Mouse (Mus musculus) retina, embryonic 14.5 days (tissue): ENCODE measurements at regions not wholly inside any gene's neighbourhood (a gene's known extent, or its start where the extent isn't known, plus 50 kb on each side); places are given as distances from the start of the nearest gene placed in this dataset.

Experiments
- DNase-seq: peaks from one replicate; pipeline ENCODE4 v3.0.0-alpha.2; 2015; ENCODE audit warnings: low spot score

GRCm38 (mm10) chr3:71590840-71591239 lies 1376.8 kb downstream of the Sis start:
- no peak for DNase-seq

DNA sequence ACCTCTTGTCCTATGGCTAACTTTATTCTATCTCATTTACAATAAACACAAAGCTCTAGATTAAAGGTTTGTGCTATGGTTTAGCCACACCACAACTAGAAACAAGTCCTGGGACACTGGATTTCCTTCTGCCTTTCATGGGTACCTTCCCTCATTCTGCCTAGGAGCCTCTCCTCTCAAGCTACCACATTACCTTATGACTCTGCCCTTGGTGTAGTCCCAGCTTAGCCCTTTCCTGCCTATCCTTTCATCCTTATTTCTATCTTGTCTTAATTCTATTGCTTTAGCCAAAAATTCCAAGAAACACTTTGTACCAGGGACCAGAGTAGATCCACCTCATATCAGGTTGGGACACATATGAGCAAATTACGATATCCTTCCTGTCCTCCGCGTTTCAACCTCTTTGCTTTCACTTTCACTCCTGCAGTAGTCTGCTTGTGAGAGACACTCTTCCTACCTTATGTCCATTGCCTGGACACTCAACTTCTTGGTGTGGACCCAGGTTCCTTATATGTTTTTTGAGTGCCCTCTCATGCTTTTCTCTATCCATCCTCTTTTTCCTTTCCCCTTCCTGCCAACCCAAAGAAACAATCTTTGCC lies 1403.7 kb downstream of the Sis start:
- no peak for DNase-seq

- DNase-seq, result no peak
Measured at GRCm38 (mm10) chr3:71562901-71563300, 1404.8 kb downstream of the Sis start.

GRCm38 (mm10) chr3:71545821-71546220 lies 1421.8 kb downstream of the Sis start:
- DNase-seq, result no peak

DNA sequence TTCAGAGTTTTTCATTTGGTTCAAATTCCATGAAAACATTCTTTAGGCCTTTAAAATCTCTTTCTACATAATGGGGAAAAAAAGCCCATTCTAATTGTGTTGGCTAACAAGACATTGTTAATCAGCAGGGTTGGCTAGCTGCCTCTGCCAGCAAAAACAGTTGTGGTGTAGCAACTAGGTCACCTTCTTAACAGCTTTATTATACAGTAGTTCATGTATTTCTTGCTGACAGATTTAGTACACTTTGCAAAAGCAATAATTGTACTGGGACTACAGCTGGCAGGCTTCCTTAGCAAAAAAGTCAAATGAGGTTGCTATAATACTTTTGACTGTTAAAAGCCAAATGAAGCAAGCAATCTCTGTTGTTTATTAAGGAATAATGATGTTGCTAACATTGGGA lies 1454.8 kb downstream of the Sis start:
- peak; percentile 30 for DNase-seq
